Mouse (Mus musculus) liver, embryonic 14.5 days (tissue): Measurements from ENCODE around the gene Limk2.

Source experiments
- CTCF ChIP-seq: IDR thresholded peaks from 2 replicates; pipeline ENCODE4 v1.5.1; 2016; ENCODE audit warnings: antibody characterized with exemption, low read depth, control low read depth
- EP300 ChIP-seq: IDR thresholded peaks from 2 replicates; pipeline ENCODE4 v1.6.1; 2016; ENCODE audit warnings: antibody characterized with exemption, low read depth

- TF ChIP-seq CTCF (no peak), EP300 (no peak)
Observed at GRCm38 (mm10) chr11:3330991-3331750, 77.8 kb downstream of the Limk2 start.
